Mouse (Mus musculus) myocyte (in vitro differentiated cells): ENCODE data around the gene Igf2bp1.

Experiments
- CEBPB ChIP-seq: IDR thresholded peaks from 2 replicates; pipeline ENCODE4 v1.6.1; 2011; ENCODE audit warnings: mild to moderate bottlenecking, moderate library complexity; ENCODE audit not compliant: poor library complexity, insufficient read depth, severe bottlenecking
- E2F4 ChIP-seq: IDR thresholded peaks from one replicate; pipeline ENCODE4 v1.6.1; 2011; ENCODE audit warnings: mild to moderate bottlenecking, control low read depth, moderate library complexity; ENCODE audit not compliant: insufficient read depth
- MAX ChIP-seq: IDR thresholded peaks from one replicate; pipeline ENCODE4 v1.6.1; 2011; ENCODE audit warnings: low read depth, mild to moderate bottlenecking, control low read depth
- POLR2A ChIP-seq: IDR thresholded peaks from one replicate; pipeline ENCODE4 v1.6.1; 2011; ENCODE audit warnings: low read depth, mild to moderate bottlenecking, control low read depth, moderate library complexity; ENCODE audit not compliant: insufficient read length
- POLR2AphosphoS2 ChIP-seq: IDR thresholded peaks from one replicate; pipeline ENCODE4 v1.6.1; 2011; ENCODE audit warnings: low read depth, control low read depth; ENCODE audit not compliant: insufficient read length

DNA sequence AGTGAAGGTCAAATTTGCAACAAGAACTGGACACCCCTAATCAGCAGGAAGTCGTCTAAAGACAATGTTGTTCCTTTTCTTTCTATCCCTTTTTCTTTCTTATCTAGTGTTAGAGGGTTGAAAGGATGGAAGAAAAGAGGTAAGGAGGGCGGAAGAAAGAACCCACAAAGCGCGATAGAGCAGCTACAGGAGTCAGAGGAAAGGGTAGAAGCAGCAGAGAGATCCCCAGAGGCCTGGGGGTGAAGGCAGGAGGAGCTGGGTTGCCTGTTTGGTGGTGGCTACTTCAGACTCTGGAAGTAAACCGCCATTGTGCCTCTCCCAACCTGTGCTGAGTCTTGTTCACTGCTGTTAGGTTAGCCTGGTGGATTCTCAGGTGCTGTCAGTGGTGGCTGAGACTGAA is 22.4 kb upstream of the Igf2bp1 start:
- TF ChIP-seq MAX = no peak
- no peak for TF ChIP-seq CEBPB
- TF ChIP-seq POLR2A = no peak
- no peak for TF ChIP-seq E2F4
- TF ChIP-seq POLR2AphosphoS2 = no peak
